Mouse (Mus musculus): ENCODE measurements around the gene Ptpn11. TPM values are rescaled to one million over a fixed set of nuclear protein-coding genes. Genes with fewer than 3 reads are reported as not detected.

Ptpn11 gene
- polyA plus RNA-seq, 1 experiment: 78.7 TPM

DNA sequence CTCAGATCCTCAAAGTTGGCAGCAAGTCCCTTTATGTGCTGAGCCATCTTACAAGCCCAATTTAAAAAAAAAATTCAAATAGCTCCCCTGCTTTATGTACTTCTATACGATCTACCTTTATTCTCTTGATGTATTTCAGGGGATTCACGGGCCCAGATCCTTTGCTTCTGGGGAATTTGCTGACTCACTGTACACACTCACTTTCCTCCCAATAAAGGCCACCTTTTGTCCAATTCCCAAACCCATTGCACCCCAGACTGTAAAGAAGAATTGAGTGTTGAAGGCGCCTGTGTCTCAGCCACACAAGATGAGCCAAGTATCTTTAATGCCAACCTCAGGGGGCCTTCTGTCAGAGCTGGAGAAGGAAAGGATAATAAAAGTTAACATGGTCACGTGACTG, 93.2 kb downstream of the Ptpn11 start:
- no peak overlapping the region for H3K4me2 ChIP-seq (ENCODE audit: low read depth)
- no peak overlapping the region for H3ac ChIP-seq (ENCODE audit: control insufficient read depth, insufficient read length)
- TF ChIP-seq REST (IDR thresholded peaks at IDR 0.05; ENCODE audit: insufficient read depth, insufficient read length) (no peak), CEBPB (IDR thresholded peaks at IDR 0.05; ENCODE audit: insufficient read depth, poor library complexity, severe bottlenecking) (no peak), SRF (IDR thresholded peaks at IDR 0.05; ENCODE audit: control insufficient read depth, insufficient read length, low read depth) (no peak), TCF3 (IDR thresholded peaks at IDR 0.05; ENCODE audit: insufficient read length, low read depth) (no peak), E2F4 (IDR thresholded peaks at IDR 0.05; ENCODE audit: insufficient read depth) (no peak), TCF12 (IDR thresholded peaks at IDR 0.05; ENCODE audit: insufficient read depth, poor library complexity, severe bottlenecking) (no peak), USF1 (IDR thresholded peaks at IDR 0.05; ENCODE audit: low read depth) (no peak), MYOG (IDR thresholded peaks at IDR 0.05; ENCODE audit: control insufficient read depth in 1 of 3, insufficient read depth in 1 of 3, insufficient read length in 2 of 3, low read depth in 2 of 3) (no peak), MYOD1 (IDR thresholded peaks at IDR 0.05; ENCODE audit: control insufficient read depth in 1 of 3, insufficient read length in 2 of 3, low read depth in 2 of 3) (no peak), POLR2A (IDR thresholded peaks at IDR 0.05; ENCODE audit: insufficient read length, low read depth) (no peak)
- no peak overlapping the region for H3K4me3 ChIP-seq
- no peaks in the 10 kb centered on the region for H3K36me3 ChIP-seq (ENCODE audit: control insufficient read depth, insufficient read depth)
- H3K27me3 ChIP-seq (ENCODE audit: control insufficient read depth, insufficient read depth, insufficient read length): no peaks in the 10 kb centered on the region
- no peaks in the 10 kb centered on the region for H3K79me2 ChIP-seq (ENCODE audit: control insufficient read depth, insufficient read depth)

DNA sequence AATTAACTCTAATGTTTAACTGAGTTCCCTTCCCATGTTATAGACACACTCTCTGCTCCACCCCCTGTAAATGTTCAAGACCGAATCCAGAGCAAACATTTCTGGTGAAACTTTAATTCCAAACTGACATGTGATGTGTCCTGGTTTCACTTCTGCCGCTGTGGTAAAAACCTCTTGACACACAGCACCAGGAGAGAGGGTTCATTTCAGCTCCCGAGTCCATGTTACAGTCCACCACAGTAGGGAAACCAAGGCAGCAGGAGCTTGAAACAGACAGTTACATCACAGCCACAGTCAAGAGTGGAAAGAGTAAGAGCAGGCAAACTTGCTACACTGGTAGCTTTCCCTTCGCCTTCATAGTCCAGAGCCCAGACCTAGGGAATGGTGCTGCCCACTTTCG, 94.5 kb downstream of the Ptpn11 start:
- no peak overlapping the region for H3ac ChIP-seq (ENCODE audit: control insufficient read depth, insufficient read length)
- TF ChIP-seq TCF3 (IDR thresholded peaks at IDR 0.05; ENCODE audit: insufficient read length, low read depth) (no peak), E2F4 (IDR thresholded peaks at IDR 0.05; ENCODE audit: insufficient read depth) (no peak)
- no peaks in the 10 kb centered on the region for H3K79me2 ChIP-seq (ENCODE audit: control insufficient read depth, insufficient read depth)
- no peak overlapping the region for H3K4me3 ChIP-seq
- no peak overlapping the region for H3K4me2 ChIP-seq (ENCODE audit: low read depth)
- no peaks in the 10 kb centered on the region for H3K36me3 ChIP-seq (ENCODE audit: control insufficient read depth, insufficient read depth)
- H3K27me3 ChIP-seq (ENCODE audit: control insufficient read depth, insufficient read depth, insufficient read length): no peaks in the 10 kb centered on the region

DNA sequence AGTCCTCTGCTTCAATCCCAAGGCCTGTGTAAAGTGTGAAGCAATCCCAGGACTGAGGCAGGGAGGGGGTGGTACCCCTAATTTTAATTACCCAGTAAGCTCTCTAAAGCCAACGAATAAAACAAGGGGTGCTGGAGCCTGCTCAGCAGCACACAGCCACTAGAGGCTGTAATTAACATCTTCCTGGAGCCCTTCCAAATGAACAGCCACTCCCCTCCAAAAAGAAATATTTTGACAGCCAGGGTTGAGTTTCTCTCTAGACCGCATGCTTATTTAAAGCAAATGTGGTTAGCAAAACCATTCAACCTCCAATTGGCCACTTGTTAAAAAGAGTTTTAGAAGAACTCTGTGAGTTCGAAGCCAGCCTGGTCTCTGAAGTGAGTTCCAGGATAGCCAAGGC, 97.9 kb downstream of the Ptpn11 start:
- H3K4me3 ChIP-seq: no peak overlapping the region
- H3K36me3 ChIP-seq (ENCODE audit: control insufficient read depth, insufficient read depth): no peaks in the 10 kb centered on the region
- no peak overlapping the region for H3K4me2 ChIP-seq (ENCODE audit: low read depth)
- peaks cover 9% of the 10 kb centered on the region for H3K27me3 ChIP-seq (ENCODE audit: control insufficient read depth, insufficient read depth, insufficient read length)
- H3K79me2 ChIP-seq (ENCODE audit: control insufficient read depth, insufficient read depth): no peaks in the 10 kb centered on the region
- H3ac ChIP-seq (ENCODE audit: control insufficient read depth, insufficient read length): no peak overlapping the region
- TF ChIP-seq MAX (IDR thresholded peaks at IDR 0.05; ENCODE audit: low read depth): no peak
- no peak for TF ChIP-seq TCF12 (IDR thresholded peaks at IDR 0.05; ENCODE audit: insufficient read depth, poor library complexity, severe bottlenecking)
- TF ChIP-seq E2F4 (IDR thresholded peaks at IDR 0.05; ENCODE audit: insufficient read depth): no peak
- no peak for TF ChIP-seq SRF (IDR thresholded peaks at IDR 0.05; ENCODE audit: control insufficient read depth, insufficient read length, low read depth)
- no peak for TF ChIP-seq MYOG (IDR thresholded peaks at IDR 0.05; ENCODE audit: control insufficient read depth in 1 of 3, insufficient read depth in 1 of 3, insufficient read length in 2 of 3, low read depth in 2 of 3)
- TF ChIP-seq USF1 (IDR thresholded peaks at IDR 0.05; ENCODE audit: low read depth): no peak

DNA sequence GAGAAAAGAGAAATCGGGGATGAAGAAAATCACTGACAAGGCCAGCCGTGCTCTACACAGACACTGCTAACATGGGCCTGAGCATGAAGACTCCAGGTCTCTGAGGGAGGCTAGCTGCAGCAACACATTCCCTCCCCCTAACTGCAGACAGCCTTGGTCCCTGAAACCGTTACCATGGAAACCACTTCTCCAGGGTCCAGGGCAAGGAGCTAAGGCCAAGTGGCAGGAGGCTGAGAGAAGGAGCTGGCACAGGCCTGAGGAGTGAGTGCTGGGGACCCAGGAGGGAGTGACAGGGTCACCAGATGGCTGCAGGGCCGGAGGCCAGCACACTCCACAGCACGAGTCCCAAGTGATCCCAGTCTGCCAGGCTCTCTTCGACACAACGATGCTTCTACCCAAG, 101.5 kb downstream of the Ptpn11 start:
- H3K79me2 ChIP-seq (ENCODE audit: control insufficient read depth, insufficient read depth): no peaks in the 10 kb centered on the region
- TF ChIP-seq MAX (IDR thresholded peaks at IDR 0.05; ENCODE audit: low read depth) (no peak), SRF (IDR thresholded peaks at IDR 0.05; ENCODE audit: control insufficient read depth, insufficient read length, low read depth) (no peak), E2F4 (IDR thresholded peaks at IDR 0.05; ENCODE audit: insufficient read depth) (no peak), REST (IDR thresholded peaks at IDR 0.05; ENCODE audit: insufficient read depth, insufficient read length) (no peak), POLR2AphosphoS2 (IDR thresholded peaks at IDR 0.05; ENCODE audit: insufficient read length, low read depth) (no peak), TCF3 (IDR thresholded peaks at IDR 0.05; ENCODE audit: insufficient read length, low read depth) (no peak), TCF12 (IDR thresholded peaks at IDR 0.05; ENCODE audit: insufficient read depth, poor library complexity, severe bottlenecking) (no peak), MYOG (IDR thresholded peaks at IDR 0.05; ENCODE audit: control insufficient read depth in 1 of 3, insufficient read depth in 1 of 3, insufficient read length in 2 of 3, low read depth in 2 of 3) (no peak), USF1 (IDR thresholded peaks at IDR 0.05; ENCODE audit: low read depth) (no peak), MYOD1 (IDR thresholded peaks at IDR 0.05; ENCODE audit: control insufficient read depth in 1 of 3, insufficient read length in 2 of 3, low read depth in 2 of 3) (no peak), POLR2A (IDR thresholded peaks at IDR 0.05; ENCODE audit: insufficient read length, low read depth) (no peak), CEBPB (IDR thresholded peaks at IDR 0.05; ENCODE audit: insufficient read depth, poor library complexity, severe bottlenecking) (no peak)

DNA sequence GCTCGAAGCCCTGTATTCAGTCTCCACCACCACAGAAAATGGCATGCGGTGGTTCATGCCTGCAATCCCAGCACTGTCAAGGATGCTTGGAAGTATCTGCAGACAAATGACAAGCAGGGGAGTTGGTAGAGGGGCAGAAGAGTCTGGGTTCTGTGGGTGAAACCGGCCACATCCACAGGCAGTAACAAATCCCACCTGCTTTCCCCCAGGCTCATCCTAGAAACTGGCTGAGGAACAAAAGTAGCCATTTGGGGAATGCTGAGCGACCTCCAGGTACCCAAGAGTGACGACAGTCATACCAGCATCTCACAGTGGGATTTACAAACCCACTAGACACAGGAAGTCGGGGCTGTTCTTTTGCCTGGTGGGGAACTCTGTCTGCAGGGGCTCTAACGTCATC, 103.5 kb downstream of the Ptpn11 start:
- Histone ChIP-seq H3K79me2 (ENCODE audit: control insufficient read depth, insufficient read depth) (no peaks in the 10 kb centered on the region), H3K27me3 (ENCODE audit: control insufficient read depth, insufficient read depth, insufficient read length) (peaks cover 14% of the 10 kb centered on the region), H3K4me3 (no peak overlapping the region), H3ac (ENCODE audit: control insufficient read depth, insufficient read length) (no peak overlapping the region), H3K4me2 (ENCODE audit: low read depth) (no peak overlapping the region), H3K36me3 (ENCODE audit: control insufficient read depth, insufficient read depth) (no peaks in the 10 kb centered on the region)
- TF ChIP-seq POLR2AphosphoS2 (IDR thresholded peaks at IDR 0.05; ENCODE audit: insufficient read length, low read depth): no peak
- TF ChIP-seq CEBPB (IDR thresholded peaks at IDR 0.05; ENCODE audit: insufficient read depth, poor library complexity, severe bottlenecking): no peak
- no peak for TF ChIP-seq SRF (IDR thresholded peaks at IDR 0.05; ENCODE audit: control insufficient read depth, insufficient read length, low read depth)
- TF ChIP-seq TCF12 (IDR thresholded peaks at IDR 0.05; ENCODE audit: insufficient read depth, poor library complexity, severe bottlenecking): no peak
- no peak for TF ChIP-seq POLR2A (IDR thresholded peaks at IDR 0.05; ENCODE audit: insufficient read length, low read depth)
- no peak for TF ChIP-seq MYOG (IDR thresholded peaks at IDR 0.05; ENCODE audit: control insufficient read depth in 1 of 3, insufficient read depth in 1 of 3, insufficient read length in 2 of 3, low read depth in 2 of 3)
- no peak for TF ChIP-seq MYOD1 (IDR thresholded peaks at IDR 0.05; ENCODE audit: control insufficient read depth in 1 of 3, insufficient read length in 2 of 3, low read depth in 2 of 3)
- TF ChIP-seq MAX (IDR thresholded peaks at IDR 0.05; ENCODE audit: low read depth): no peak
- TF ChIP-seq E2F4 (IDR thresholded peaks at IDR 0.05; ENCODE audit: insufficient read depth): no peak
- no peak for TF ChIP-seq USF1 (IDR thresholded peaks at IDR 0.05; ENCODE audit: low read depth)
- TF ChIP-seq TCF3 (IDR thresholded peaks at IDR 0.05; ENCODE audit: insufficient read length, low read depth): no peak
- TF ChIP-seq REST (IDR thresholded peaks at IDR 0.05; ENCODE audit: insufficient read depth, insufficient read length): no peak

More for the DNA sequence above, 101.5 kb downstream of the Ptpn11 start:
- no peak overlapping the region for H3K4me2 ChIP-seq (ENCODE audit: low read depth)
- H3ac ChIP-seq (ENCODE audit: control insufficient read depth, insufficient read length): no peak overlapping the region
- no peaks in the 10 kb centered on the region for H3K36me3 ChIP-seq (ENCODE audit: control insufficient read depth, insufficient read depth)
- peaks cover 14% of the 10 kb centered on the region for H3K27me3 ChIP-seq (ENCODE audit: control insufficient read depth, insufficient read depth, insufficient read length)
- H3K4me3 ChIP-seq: no peak overlapping the region

Data from myocyte (in vitro differentiated cells).